Comparison of ENCODE assay signal across 8 mouse cellular contexts in the genomic region with DNA sequence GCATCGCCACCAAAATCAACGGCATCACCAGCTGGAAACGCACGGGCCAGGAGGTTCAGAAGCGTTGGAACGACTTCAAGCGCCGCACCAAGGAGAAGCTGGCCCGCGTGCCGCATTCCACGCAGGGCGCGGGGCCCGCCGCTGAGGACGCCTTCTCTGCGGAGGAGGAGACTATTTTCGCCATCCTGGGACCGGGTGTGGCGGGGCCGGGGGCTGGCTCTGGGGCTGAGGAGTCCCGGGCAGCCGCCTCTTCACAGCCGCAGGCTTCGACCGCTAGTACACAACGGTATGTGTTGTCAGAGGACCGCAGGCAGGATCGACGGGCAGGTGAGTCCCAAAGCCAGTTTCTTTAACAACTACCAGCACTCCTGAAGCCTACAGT. TPM values are rescaled to one million over a fixed set of nuclear protein-coding genes. Genes with fewer than 3 reads are reported as not detected.
DNase-seq lines count a peak whose midpoint lies in the region; ATAC-seq and TF ChIP-seq lines count a peak whose summit lies in the region.

No protein-coding gene starts in this region.

- no peak for TF ChIP-seq POLR2A in lung, adult 2 months (IDR thresholded peaks at IDR 0.05; ENCODE audit: borderline replicate concordance, extremely low read depth, low read depth, low read length)

- peaks cover 22% of the 10 kb centered on the region for H3K27me3 ChIP-seq in forebrain, embryonic 13.5 days
- no peaks in the 10 kb centered on the region for H3K27me3 ChIP-seq in hindbrain, postnatal 0 days (ENCODE audit: insufficient read depth, low read length)
- peaks cover 35% of the 10 kb centered on the region for H3K27me3 ChIP-seq in midbrain, embryonic 10.5 days (ENCODE audit: low read depth, poor library complexity, severe bottlenecking)

- no peaks in the 10 kb centered on the region for H3K4me1 ChIP-seq in lung, adult 2 months (ENCODE audit: control insufficient read depth, insufficient read depth, low read length)
- H3K4me1 ChIP-seq in forebrain, embryonic 13.5 days = peaks cover 19% of the 10 kb centered on the region
- H3K4me1 ChIP-seq in hindbrain, postnatal 0 days (ENCODE audit: insufficient read depth, low read length) = peaks cover 10% of the 10 kb centered on the region
- peaks cover 36% of the 10 kb centered on the region for H3K4me1 ChIP-seq in midbrain, embryonic 10.5 days

- ATAC-seq in forebrain, embryonic 13.5 days = no peak
- ATAC-seq in hindbrain, postnatal 0 days = no peak

- H3K9me3 ChIP-seq in forebrain, embryonic 13.5 days (replicated peaks) = no peaks in the 10 kb centered on the region
- no peaks in the 10 kb centered on the region for H3K9me3 ChIP-seq in hindbrain, postnatal 0 days (ENCODE audit: low read length)
- no peaks in the 10 kb centered on the region for H3K9me3 ChIP-seq in midbrain, embryonic 10.5 days (replicated peaks)

- H3K4me2 ChIP-seq in forebrain, embryonic 13.5 days = peak overlapping the region; percentile 78
- peak overlapping the region; percentile 65 for H3K4me2 ChIP-seq in hindbrain, postnatal 0 days (ENCODE audit: low read depth, low read length)

- no peak overlapping the region for H3K27ac ChIP-seq in forebrain, embryonic 13.5 days
- peak overlapping the region; percentile 69; the same call in 1 of the 2 replicates for H3K27ac ChIP-seq in hindbrain, postnatal 0 days
- H3K27ac ChIP-seq in midbrain, embryonic 10.5 days (replicated peaks) = peak overlapping the region; percentile 85

- TF ChIP-seq CTCF in lung, adult 2 months (IDR thresholded peaks at IDR 0.05; ENCODE audit: insufficient read depth, low read length) = no peak
- no peak for TF ChIP-seq CTCF in hindbrain, postnatal 0 days (IDR thresholded peaks at IDR 0.05; ENCODE audit: low read depth)

- peak; percentile 35 for DNase-seq in lung, adult 2 months
- no peak for DNase-seq in lung, postnatal 25 days (ENCODE audit: low spot score)
- DNase-seq in adrenal gland, postnatal 25 days = peak; percentile 45
- no peak for DNase-seq in hindbrain, postnatal 0 days (ENCODE audit: low spot score)
- DNase-seq in midbrain, embryonic 10.5 days (ENCODE audit: low spot score) = no peak
- DNase-seq in frontal cortex, postnatal 25 days (ENCODE audit: low spot score in 2 of 2) = no peak
- no peak for DNase-seq in spleen, postnatal 4 days (ENCODE audit: low spot score in 2 of 2)

- H3K36me3 ChIP-seq in forebrain, embryonic 13.5 days (ENCODE audit: poor library complexity, severe bottlenecking) = no peaks in the 10 kb centered on the region
- H3K36me3 ChIP-seq in hindbrain, postnatal 0 days (ENCODE audit: insufficient read depth, low read length) = no peaks in the 10 kb centered on the region
- peaks cover 13% of the 10 kb centered on the region for H3K36me3 ChIP-seq in midbrain, embryonic 10.5 days

- H3K9ac ChIP-seq in forebrain, embryonic 13.5 days = peak overlapping the region; percentile 73
- H3K9ac ChIP-seq in hindbrain, postnatal 0 days (replicated peaks; ENCODE audit: low read length) = peak overlapping the region; percentile 67

- peak overlapping the region; percentile 32 for H3K4me3 ChIP-seq in lung, adult 2 months (replicated peaks; ENCODE audit: extremely low read depth, low read depth, low read length)
- H3K4me3 ChIP-seq in forebrain, embryonic 13.5 days = peak overlapping the region; percentile 53
- peak overlapping the region; percentile 47 for H3K4me3 ChIP-seq in hindbrain, postnatal 0 days (ENCODE audit: low read length)
- peak overlapping the region; percentile 63 for H3K4me3 ChIP-seq in midbrain, embryonic 10.5 days

- WGBS in lung, adult 2 months = 3% methylated on average over 31 of the region's 31 CpGs
- 2% methylated on average over 29 of the region's 31 CpGs for WGBS in forebrain, embryonic 13.5 days
- 3% methylated on average over 31 of the region's 31 CpGs for WGBS in hindbrain, postnatal 0 days
- WGBS in midbrain, embryonic 10.5 days = 3% methylated on average over 31 of the region's 31 CpGs

RNA-seq across cellular contexts. Expression of gene Mypop, which starts 1.2 kb away (rescaled TPM):
- 7.2 and 10.2 TPM in 2 replicates for polyA plus RNA-seq in lung, adult 2 months (2012; rRNA removed)
- 10.9 and 13.0 TPM in 2 replicates for total RNA-seq in adrenal gland, postnatal 25 days (2021)
- polyA plus RNA-seq in forebrain, embryonic 13.5 days (2015; fragmentation: Nextera tagmentation; extraction: Ambion mirVana) = 2.8 TPM in 2 replicates
- total RNA-seq in hindbrain, postnatal 0 days (2014; rRNA removed) = 22.5 and 26.1 TPM in 2 replicates
- 5.6 and 6.0 TPM in 2 replicates for polyA plus RNA-seq in hindbrain, postnatal 0 days (2015; fragmentation: Nextera tagmentation; extraction: Ambion mirVana)
- 4.0 and 4.1 TPM in 2 replicates for polyA plus RNA-seq in midbrain, embryonic 10.5 days (2016; fragmentation: Nextera tagmentation; extraction: Ambion mirVana)

RNA-seq across cellular contexts. Expression of gene Nanos2, which starts 5.1 kb away (rescaled TPM):
- polyA plus RNA-seq in lung, adult 2 months (2012; rRNA removed) = 0.07 and 0.09 TPM in 2 replicates
- not detected in 2 replicates for total RNA-seq in adrenal gland, postnatal 25 days (2021)
- polyA plus RNA-seq in forebrain, embryonic 13.5 days (2015; fragmentation: Nextera tagmentation; extraction: Ambion mirVana) = 0.68 and 0.69 TPM in 2 replicates
- 1.3 and 2.6 TPM in 2 replicates for total RNA-seq in hindbrain, postnatal 0 days (2014; rRNA removed)
- polyA plus RNA-seq in hindbrain, postnatal 0 days (2015; fragmentation: Nextera tagmentation; extraction: Ambion mirVana) = 1.6 TPM in 2 replicates
- 0.07 and 0.16 TPM in 2 replicates for polyA plus RNA-seq in midbrain, embryonic 10.5 days (2016; fragmentation: Nextera tagmentation; extraction: Ambion mirVana)

RNA-seq across cellular contexts. Expression of gene Irf2bp1, which starts 11.6 kb away (rescaled TPM):
- 34.7 and 39.9 TPM in 2 replicates for polyA plus RNA-seq in lung, adult 2 months (2012; rRNA removed)
- total RNA-seq in adrenal gland, postnatal 25 days (2021) = 45.8 and 48.3 TPM in 2 replicates
- polyA plus RNA-seq in forebrain, embryonic 13.5 days (2015; fragmentation: Nextera tagmentation; extraction: Ambion mirVana) = 22.1 and 23.3 TPM in 2 replicates
- total RNA-seq in hindbrain, postnatal 0 days (2014; rRNA removed) = 128 and 140 TPM in 2 replicates
- 20.0 and 22.4 TPM in 2 replicates for polyA plus RNA-seq in hindbrain, postnatal 0 days (2015; fragmentation: Nextera tagmentation; extraction: Ambion mirVana)
- polyA plus RNA-seq in midbrain, embryonic 10.5 days (2016; fragmentation: Nextera tagmentation; extraction: Ambion mirVana) = 21.4 and 23.5 TPM in 2 replicates

RNA-seq across cellular contexts. Expression of gene Foxa3, which starts 31.1 kb away (rescaled TPM):
- 0.39 and 0.60 TPM in 2 replicates for polyA plus RNA-seq in lung, adult 2 months (2012; rRNA removed)
- 0.76 TPM in 1 of 2 replicates, not detected in the other for total RNA-seq in adrenal gland, postnatal 25 days (2021)
- polyA plus RNA-seq in forebrain, embryonic 13.5 days (2015; fragmentation: Nextera tagmentation; extraction: Ambion mirVana) = not detected in 2 replicates
- total RNA-seq in hindbrain, postnatal 0 days (2014; rRNA removed) = not detected in 2 replicates
- polyA plus RNA-seq in hindbrain, postnatal 0 days (2015; fragmentation: Nextera tagmentation; extraction: Ambion mirVana) = not detected in 2 replicates
- polyA plus RNA-seq in midbrain, embryonic 10.5 days (2016; fragmentation: Nextera tagmentation; extraction: Ambion mirVana) = 0.09 TPM in 1 of 2 replicates, not detected in the other

RNA-seq across cellular contexts. Expression of gene Sympk, which starts 31.9 kb away (rescaled TPM):
- polyA plus RNA-seq in lung, adult 2 months (2012; rRNA removed) = 69.3 and 76.1 TPM in 2 replicates
- total RNA-seq in adrenal gland, postnatal 25 days (2021) = 120 and 126 TPM in 2 replicates
- 34.3 and 36.7 TPM in 2 replicates for polyA plus RNA-seq in forebrain, embryonic 13.5 days (2015; fragmentation: Nextera tagmentation; extraction: Ambion mirVana)
- 85.4 and 88.0 TPM in 2 replicates for total RNA-seq in hindbrain, postnatal 0 days (2014; rRNA removed)
- polyA plus RNA-seq in hindbrain, postnatal 0 days (2015; fragmentation: Nextera tagmentation; extraction: Ambion mirVana) = 19.2 TPM in 2 replicates
- 40.3 and 45.7 TPM in 2 replicates for polyA plus RNA-seq in midbrain, embryonic 10.5 days (2016; fragmentation: Nextera tagmentation; extraction: Ambion mirVana)

Comparison
In these comparisons a context has a peak if more than half of its experiments do, and no peak if none do; other contexts are left out.
1. DNase-seq: peak in lung, adult 2 months (single experiment) and adrenal gland, postnatal 25 days (single experiment); none in lung, postnatal 25 days (single experiment), hindbrain, postnatal 0 days (single experiment), midbrain, embryonic 10.5 days (single experiment), frontal cortex, postnatal 25 days (0 of 2) and spleen, postnatal 4 days (0 of 2).
2. Peak in every context shown above with its lines, with median percentiles within 50 percentile points of each other: H3K4me3 ChIP-seq.